Mouse (Mus musculus) urinary bladder, adult 2 months (tissue): ENCODE measurements around the gene Phactr3. TPM values are rescaled to one million over a fixed set of nuclear protein-coding genes. Genes with fewer than 3 reads are reported as not detected.

ENCODE experiments used
- DNase-seq: peaks from one replicate; pipeline ENCODE4 v3.0.0; 2022; ENCODE audit warnings: low spot score
- polyA plus RNA-seq: library from polyadenylated mRNA; depleted of rRNA; stranded (reverse); fragments of >200 nt; gene quantifications from 2 replicates; pipeline ENCODE4 v1.2.3, GENCODE M21; 2012

Phactr3 gene
- polyA plus RNA-seq, 1 experiment: 1.6 TPM

- DNase-seq: no peak
These were observed 16.9 kb downstream of the Phactr3 start for GRCm38 (mm10) chr2:178135713-178136112.

- no peak for DNase-seq
These were observed 18.7 kb downstream of the Phactr3 start for GRCm38 (mm10) chr2:178137518-178137917.

GRCm38 (mm10) chr2:178141489-178141922, 22.7 kb downstream of the Phactr3 start:
- DNase-seq: no peak

GRCm38 (mm10) chr2:178142291-178143023, 23.7 kb downstream of the Phactr3 start:
- DNase-seq: no peak

- DNase-seq: no peak
These were observed 24.2 kb downstream of the Phactr3 start for GRCm38 (mm10) chr2:178143024-178143415.

- no peak for DNase-seq
These were observed 25.1 kb downstream of the Phactr3 start for GRCm38 (mm10) chr2:178143898-178144297.

- no peak for DNase-seq
These were observed 30.5 kb downstream of the Phactr3 start for GRCm38 (mm10) chr2:178149312-178149711.

GRCm38 (mm10) chr2:178150697-178151096, 31.9 kb downstream of the Phactr3 start:
- no peak for DNase-seq

- no peak for DNase-seq
These were observed 34.8 kb downstream of the Phactr3 start for GRCm38 (mm10) chr2:178153601-178154000.

GRCm38 (mm10) chr2:178154129-178154528, 35.4 kb downstream of the Phactr3 start:
- no peak for DNase-seq

- no peak for DNase-seq
These were observed 35.8 kb downstream of the Phactr3 start for GRCm38 (mm10) chr2:178154576-178154975.

- DNase-seq: no peak
These were observed 36.6 kb downstream of the Phactr3 start for GRCm38 (mm10) chr2:178155176-178155916.

GRCm38 (mm10) chr2:178155917-178156282, 37.1 kb downstream of the Phactr3 start:
- no peak for DNase-seq

GRCm38 (mm10) chr2:178158936-178159335, 40.2 kb downstream of the Phactr3 start:
- DNase-seq: no peak

- no peak for DNase-seq
These were observed 45.2 kb downstream of the Phactr3 start for GRCm38 (mm10) chr2:178163981-178164380.

GRCm38 (mm10) chr2:178165943-178166342, 47.2 kb downstream of the Phactr3 start:
- no peak for DNase-seq

GRCm38 (mm10) chr2:178169983-178170382, 51.2 kb downstream of the Phactr3 start:
- DNase-seq: no peak

GRCm38 (mm10) chr2:178173951-178174350, 55.2 kb downstream of the Phactr3 start:
- DNase-seq: no peak

GRCm38 (mm10) chr2:178175286-178175931, 56.6 kb downstream of the Phactr3 start:
- no peak for DNase-seq

- DNase-seq: no peak
These were observed 65.5 kb downstream of the Phactr3 start for GRCm38 (mm10) chr2:178184251-178184650.

GRCm38 (mm10) chr2:178184862-178185261, 66.1 kb downstream of the Phactr3 start:
- DNase-seq: no peak

- DNase-seq: no peak
These were observed 70.2 kb downstream of the Phactr3 start for GRCm38 (mm10) chr2:178188988-178189387.

- DNase-seq: no peak
These were observed 74.1 kb downstream of the Phactr3 start for GRCm38 (mm10) chr2:178192881-178193280.
